ENCODE assay signal across 13 mouse cellular contexts in genomic region chr12:79798488-79798887, GRCm38 (mm10).
"Had no signal": no experiment of that assay in that cellular context is flagged by ENCODE, and none has a peak within 500 bp of the region (broad histone marks: within the 10 kb centered on the region; RNA-seq: fewer than 3 reads in every experiment).

No protein-coding gene starts in this region.

- H3K9ac ChIP-seq: limb, embryonic 12.5 days; midbrain, embryonic 13.5 days; neural tube, embryonic 15.5 days had no signal

- DNase-seq: kidney, adult 8-10 months; kidney, postnatal 4 days; lung, adult 18-20 months; right cerebral cortex, adult 18-20 months; right cerebral cortex, postnatal 25 days; thymus, postnatal 4 days had no signal

- H3K27ac ChIP-seq: left cerebral cortex, adult 2 months; limb, embryonic 12.5 days; midbrain, embryonic 13.5 days; neural tube, embryonic 15.5 days; stomach, postnatal 0 days had no signal

- H3K4me3 ChIP-seq: left cerebral cortex, adult 2 months; limb, embryonic 12.5 days; midbrain, embryonic 13.5 days; myocyte; neural tube, embryonic 15.5 days had no signal

- H3K36me3 ChIP-seq: limb, embryonic 12.5 days; midbrain, embryonic 13.5 days; neural tube, embryonic 15.5 days had no signal

- H3K9me3 ChIP-seq: limb, embryonic 12.5 days; midbrain, embryonic 13.5 days; neural tube, embryonic 15.5 days had no signal

- H3K4me2 ChIP-seq: limb, embryonic 12.5 days; midbrain, embryonic 13.5 days; neural tube, embryonic 15.5 days had no signal

- H3K27me3 ChIP-seq: limb, embryonic 12.5 days; midbrain, embryonic 13.5 days; neural tube, embryonic 15.5 days had no signal

- ATAC-seq: intestine, postnatal 0 days; midbrain, embryonic 13.5 days had no signal

- H3K4me1 ChIP-seq: neural tube, embryonic 15.5 days had no signal
